Mouse (Mus musculus): ENCODE measurements around the gene Bcorl1.

DNA sequence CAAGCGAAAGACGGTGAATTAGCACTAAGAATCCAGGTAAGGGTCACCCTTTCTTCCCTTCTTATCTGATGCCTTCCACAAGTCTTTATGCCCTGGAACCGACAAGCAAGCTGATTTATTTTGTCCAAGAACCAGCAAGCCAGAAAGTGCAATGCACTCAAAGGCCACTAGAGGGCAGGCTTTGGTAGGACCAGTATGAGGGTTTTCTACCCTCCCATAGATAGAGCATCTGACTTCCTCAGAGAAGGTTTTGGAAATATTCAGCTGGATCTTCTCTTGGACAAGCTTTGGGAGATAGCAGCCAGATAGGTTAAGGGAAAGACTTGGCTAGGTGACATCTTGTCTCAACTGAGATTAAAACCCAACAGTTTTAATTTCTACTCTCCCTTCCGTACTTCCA is 81.8 kb downstream of the Bcorl1 start:
- TF ChIP-seq TAL1 (IDR thresholded peaks at IDR 0.05; ENCODE audit: low read length) (no peak), GATA1 (IDR thresholded peaks at IDR 0.05; ENCODE audit: low read length) (no peak)
